Mouse (Mus musculus): ENCODE measurements at regions not wholly inside any gene's neighbourhood (a gene's known extent, or its start where the extent isn't known, plus 50 kb on each side); places are given as distances from the start of the nearest gene placed in this dataset.
A peak's percentile ranks its signal among the peaks of the same experiment; 100 is the strongest.

DNA sequence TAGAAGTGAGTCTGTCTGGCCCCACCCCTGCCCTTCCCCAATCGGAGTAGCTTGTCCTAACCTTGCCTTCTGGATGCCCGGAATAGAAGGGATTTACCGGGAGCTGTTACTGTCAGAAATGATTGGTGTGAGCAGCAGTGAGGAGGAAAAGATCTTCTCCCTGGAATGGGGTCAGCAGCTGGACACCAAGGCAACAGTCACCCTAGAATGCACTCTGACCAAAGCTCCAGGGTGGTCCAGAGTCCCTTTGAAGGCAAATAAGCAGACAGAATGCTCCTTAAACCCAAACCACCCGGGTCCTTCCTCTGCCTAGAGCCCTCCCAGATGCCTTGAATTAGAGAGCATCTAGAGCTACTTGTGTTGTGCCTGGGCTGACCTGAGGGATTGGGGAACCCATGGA lies 196.2 kb downstream of the H2al1j start:
- DNase-seq (ENCODE audit: low spot score) = no peak
- Histone ChIP-seq H3K4me1 (ENCODE audit: insufficient read depth, low read length) (no peaks in the 10 kb centered on the region), H3K27ac (ENCODE audit: low read depth, low read length) (no peak overlapping the region), H3K4me3 (ENCODE audit: low read depth, low read length) (no peak overlapping the region), H3K4me2 (ENCODE audit: low read depth, low read length, poor library complexity, severe bottlenecking) (no peak overlapping the region), H3K27me3 (ENCODE audit: insufficient read depth, low read length) (no peaks in the 10 kb centered on the region), H3K36me3 (ENCODE audit: insufficient read depth, low read length) (no peaks in the 10 kb centered on the region), H3K9ac (replicated peaks; ENCODE audit: low read length, poor library complexity, severe bottlenecking) (no peak overlapping the region), H3K9me3 (ENCODE audit: low read length) (no peaks in the 10 kb centered on the region)
- 24% methylated on average over 4 of the region's 4 CpGs for WGBS
- ATAC-seq (ENCODE audit: low FRiP score) = no peak
- no peak for TF ChIP-seq CTCF (IDR thresholded peaks at IDR 0.05)

DNA sequence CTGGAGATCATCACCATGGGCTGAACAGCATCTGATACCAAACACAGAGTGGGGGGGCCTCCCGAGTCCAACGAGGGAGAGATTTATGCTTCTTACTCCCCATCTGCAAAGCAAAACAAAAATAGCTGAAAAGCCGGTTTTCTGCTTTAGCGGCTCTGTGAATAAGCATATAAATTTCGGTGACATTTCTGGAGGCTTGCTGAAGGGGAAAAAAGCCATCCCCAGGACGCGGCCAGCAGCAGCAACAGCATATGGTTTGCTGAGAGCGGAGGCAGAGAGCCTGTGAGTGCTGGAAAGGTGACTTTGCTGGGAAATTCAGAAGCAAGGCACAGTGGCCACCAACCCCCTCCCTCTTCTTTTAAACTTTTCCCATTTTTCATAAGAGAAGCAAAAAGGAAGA lies 197.7 kb downstream of the H2al1j start:
- Histone ChIP-seq H3K36me3 (ENCODE audit: insufficient read depth, low read length) (no peaks in the 10 kb centered on the region), H3K9ac (replicated peaks; ENCODE audit: low read length, poor library complexity, severe bottlenecking) (no peak overlapping the region), H3K9me3 (ENCODE audit: low read length) (no peaks in the 10 kb centered on the region), H3K27me3 (ENCODE audit: insufficient read depth, low read length) (no peaks in the 10 kb centered on the region), H3K27ac (ENCODE audit: low read depth, low read length) (no peak overlapping the region), H3K4me2 (ENCODE audit: low read depth, low read length, poor library complexity, severe bottlenecking) (no peak overlapping the region), H3K4me1 (ENCODE audit: insufficient read depth, low read length) (no peaks in the 10 kb centered on the region), H3K4me3 (ENCODE audit: low read depth, low read length) (no peak overlapping the region)
- DNase-seq (ENCODE audit: low spot score) (no peak), ATAC-seq (ENCODE audit: low FRiP score) (no peak)
- WGBS = 61% methylated on average over 8 of the region's 8 CpGs
- no peak for TF ChIP-seq CTCF (IDR thresholded peaks at IDR 0.05)

DNA sequence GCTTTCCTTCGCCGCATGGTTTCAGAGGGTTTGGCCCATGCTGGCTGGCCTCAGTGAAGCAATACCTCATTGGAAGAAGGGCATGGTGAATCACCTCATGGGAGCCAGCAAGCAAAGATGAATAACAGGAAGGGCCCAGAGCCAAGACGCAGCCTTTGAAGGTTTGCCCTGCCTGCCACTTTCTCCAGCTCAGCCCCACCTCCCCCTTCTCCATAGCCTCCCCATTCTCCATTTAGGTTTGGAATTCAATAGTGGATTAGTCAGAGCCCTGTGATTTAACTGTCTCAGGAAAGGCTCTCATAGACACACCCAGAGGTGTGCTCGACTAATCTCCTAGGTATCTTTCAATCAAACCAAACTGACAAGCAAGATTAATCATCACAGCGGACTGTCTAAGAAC lies 201.0 kb downstream of the H2al1j start:
- Histone ChIP-seq H3K27ac (ENCODE audit: low read depth, low read length) (no peak overlapping the region), H3K27me3 (ENCODE audit: insufficient read depth, low read length) (no peaks in the 10 kb centered on the region), H3K4me2 (ENCODE audit: low read depth, low read length, poor library complexity, severe bottlenecking) (no peak overlapping the region), H3K36me3 (ENCODE audit: insufficient read depth, low read length) (no peaks in the 10 kb centered on the region), H3K9ac (replicated peaks; ENCODE audit: low read length, poor library complexity, severe bottlenecking) (no peak overlapping the region), H3K4me1 (ENCODE audit: insufficient read depth, low read length) (no peaks in the 10 kb centered on the region), H3K9me3 (ENCODE audit: low read length) (no peaks in the 10 kb centered on the region), H3K4me3 (ENCODE audit: low read depth, low read length) (no peak overlapping the region)
- TF ChIP-seq CTCF (IDR thresholded peaks at IDR 0.05) = no peak
- no peak for DNase-seq (ENCODE audit: low spot score)
- no peak for ATAC-seq (ENCODE audit: low FRiP score)
- WGBS = 72% methylated on average over 5 of the region's 5 CpGs

DNA sequence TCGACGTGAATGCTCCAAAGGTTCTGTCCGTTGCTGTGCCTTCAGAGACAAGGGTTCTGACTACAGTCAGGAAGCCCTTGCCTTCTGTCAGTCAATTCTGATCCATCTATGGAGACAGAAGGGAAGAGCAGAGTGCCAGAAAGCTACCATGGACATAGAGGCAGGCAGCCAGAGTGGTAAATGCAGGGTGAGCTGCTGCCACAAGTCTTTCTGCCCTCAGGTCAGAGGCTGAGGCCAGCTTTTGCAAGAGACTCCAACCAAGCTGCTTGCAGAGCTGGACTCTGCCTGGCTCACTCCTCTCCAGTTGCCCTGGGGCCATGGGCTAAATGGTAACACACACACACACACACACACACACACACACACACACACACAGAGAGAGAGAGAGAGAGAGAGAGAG lies 201.6 kb downstream of the H2al1j start:
- Histone ChIP-seq H3K4me3 (ENCODE audit: low read depth, low read length) (no peak overlapping the region), H3K4me1 (ENCODE audit: insufficient read depth, low read length) (no peaks in the 10 kb centered on the region), H3K9ac (replicated peaks; ENCODE audit: low read length, poor library complexity, severe bottlenecking) (no peak overlapping the region), H3K27ac (ENCODE audit: low read depth, low read length) (no peak overlapping the region), H3K27me3 (ENCODE audit: insufficient read depth, low read length) (no peaks in the 10 kb centered on the region), H3K4me2 (ENCODE audit: low read depth, low read length, poor library complexity, severe bottlenecking) (no peak overlapping the region), H3K9me3 (ENCODE audit: low read length) (no peaks in the 10 kb centered on the region), H3K36me3 (ENCODE audit: insufficient read depth, low read length) (no peaks in the 10 kb centered on the region)
- WGBS = 74% methylated on average over 3 of the region's 3 CpGs
- TF ChIP-seq CTCF (IDR thresholded peaks at IDR 0.05) = no peak
- ATAC-seq (ENCODE audit: low FRiP score) (no peak), DNase-seq (ENCODE audit: low spot score) (no peak)

DNA sequence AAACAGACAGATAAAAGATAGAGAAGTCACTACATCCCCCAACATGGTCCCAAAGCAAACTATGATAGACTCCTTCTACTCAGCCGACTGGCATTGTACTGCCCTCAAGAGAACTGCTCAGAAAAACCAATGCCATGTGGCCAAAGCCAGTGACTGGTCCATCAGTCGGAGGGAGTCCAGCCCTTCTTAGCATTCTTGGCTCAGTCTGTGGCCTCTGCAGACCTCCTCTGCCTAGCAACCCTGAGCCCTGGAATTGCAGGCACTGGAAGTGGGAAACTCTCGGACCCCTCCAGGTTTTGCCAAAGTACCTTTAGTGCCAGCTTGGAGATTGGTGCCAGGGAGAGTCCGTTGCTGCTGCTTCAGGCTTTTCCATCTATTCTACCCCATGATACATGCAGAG lies 205.2 kb downstream of the H2al1j start:
- H3K4me2 ChIP-seq (ENCODE audit: low read depth, low read length, poor library complexity, severe bottlenecking) = no peak overlapping the region
- 63% methylated on average over 4 of the region's 4 CpGs for WGBS
- H3K9ac ChIP-seq (replicated peaks; ENCODE audit: low read length, poor library complexity, severe bottlenecking) = no peak overlapping the region
- H3K4me1 ChIP-seq (ENCODE audit: insufficient read depth, low read length) = no peaks in the 10 kb centered on the region
- no peaks in the 10 kb centered on the region for H3K27me3 ChIP-seq (ENCODE audit: insufficient read depth, low read length)
- no peak for ATAC-seq (ENCODE audit: low FRiP score)
- no peak overlapping the region for H3K4me3 ChIP-seq (ENCODE audit: low read depth, low read length)
- H3K27ac ChIP-seq (ENCODE audit: low read depth, low read length) = no peak overlapping the region
- no peaks in the 10 kb centered on the region for H3K9me3 ChIP-seq (ENCODE audit: low read length)
- TF ChIP-seq CTCF (IDR thresholded peaks at IDR 0.05) = no peak
- peak; percentile 59 for DNase-seq (ENCODE audit: low spot score)
- H3K36me3 ChIP-seq (ENCODE audit: insufficient read depth, low read length) = no peaks in the 10 kb centered on the region

DNA sequence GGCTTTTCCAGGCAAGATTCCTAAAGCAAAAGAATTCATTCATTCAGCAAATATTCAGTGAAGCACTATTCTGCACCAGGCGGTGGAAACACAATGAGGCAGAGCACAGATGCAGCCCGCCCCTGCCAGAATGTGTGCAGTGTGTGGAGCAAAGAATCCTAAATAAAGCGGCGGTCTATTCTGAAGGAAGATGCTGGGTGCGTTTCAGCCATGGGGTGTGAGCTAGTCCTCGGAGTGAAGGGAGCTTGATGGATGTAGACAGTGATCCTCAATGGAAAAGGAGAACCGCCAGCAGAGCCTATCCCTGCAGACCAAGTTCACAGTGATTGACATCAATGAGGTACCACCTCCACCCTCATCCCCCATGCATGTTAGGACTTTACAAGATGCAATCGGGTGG lies 206.2 kb downstream of the H2al1j start:
- no peak overlapping the region for H3K9ac ChIP-seq (replicated peaks; ENCODE audit: low read length, poor library complexity, severe bottlenecking)
- TF ChIP-seq CTCF (IDR thresholded peaks at IDR 0.05) = no peak
- H3K9me3 ChIP-seq (ENCODE audit: low read length) = no peaks in the 10 kb centered on the region
- H3K4me3 ChIP-seq (ENCODE audit: low read depth, low read length) = no peak overlapping the region
- H3K36me3 ChIP-seq (ENCODE audit: insufficient read depth, low read length) = no peaks in the 10 kb centered on the region
- ATAC-seq (ENCODE audit: low FRiP score) (no peak), DNase-seq (ENCODE audit: low spot score) (no peak)
- H3K27me3 ChIP-seq (ENCODE audit: insufficient read depth, low read length) = no peaks in the 10 kb centered on the region
- no peak overlapping the region for H3K27ac ChIP-seq (ENCODE audit: low read depth, low read length)
- no peaks in the 10 kb centered on the region for H3K4me1 ChIP-seq (ENCODE audit: insufficient read depth, low read length)
- H3K4me2 ChIP-seq (ENCODE audit: low read depth, low read length, poor library complexity, severe bottlenecking) = no peak overlapping the region
- WGBS = 42% methylated on average over 8 of the region's 8 CpGs

DNA sequence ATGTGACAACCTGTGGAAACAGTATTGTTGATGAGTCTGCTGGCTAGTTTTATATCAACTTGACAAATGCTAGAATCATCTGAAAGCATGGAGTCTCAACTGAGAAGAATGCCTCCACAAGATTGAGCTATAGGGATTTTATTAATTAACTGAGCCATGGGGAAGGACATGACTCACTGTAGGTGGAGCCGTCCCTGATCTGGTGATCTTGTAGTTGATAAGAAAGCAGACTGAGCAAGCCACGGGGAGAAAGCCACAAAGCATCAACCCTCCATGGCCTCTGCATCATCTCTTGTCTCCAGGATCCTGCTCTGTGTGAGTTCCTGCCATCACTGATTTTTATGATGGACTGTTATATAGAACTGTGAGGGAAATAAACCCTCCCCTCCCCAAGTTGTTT lies 213.4 kb downstream of the H2al1j start:
- Histone ChIP-seq H3K9me3 (ENCODE audit: low read length) (no peaks in the 10 kb centered on the region), H3K27me3 (ENCODE audit: insufficient read depth, low read length) (no peaks in the 10 kb centered on the region), H3K27ac (ENCODE audit: low read depth, low read length) (no peak overlapping the region), H3K4me2 (ENCODE audit: low read depth, low read length, poor library complexity, severe bottlenecking) (no peak overlapping the region), H3K4me1 (ENCODE audit: insufficient read depth, low read length) (no peaks in the 10 kb centered on the region), H3K9ac (replicated peaks; ENCODE audit: low read length, poor library complexity, severe bottlenecking) (no peak overlapping the region), H3K4me3 (ENCODE audit: low read depth, low read length) (no peak overlapping the region), H3K36me3 (ENCODE audit: insufficient read depth, low read length) (no peaks in the 10 kb centered on the region)
- DNase-seq (ENCODE audit: low spot score) (no peak), ATAC-seq (ENCODE audit: low FRiP score) (no peak)
- WGBS = 77% methylated on average over 2 of the region's 2 CpGs
- no peak for TF ChIP-seq CTCF (IDR thresholded peaks at IDR 0.05)

All from midbrain, postnatal 0 days (tissue).